Mouse (Mus musculus) CH12.LX (cell line): ENCODE results near the gene Tcam1. TPM values are rescaled to one million over a fixed set of nuclear protein-coding genes. Genes with fewer than 3 reads are reported as not detected.

Experiments used
- DNase-seq: peaks from one replicate; pipeline ENCODE4 v3.0.0-alpha.2; 2013; ENCODE audit errors: extremely low read depth
- H3K27ac ChIP-seq: 2 replicates; pipeline ENCODE4 v1.5.1; 2012; ENCODE audit warnings: low read depth, mild to moderate bottlenecking, control low read depth, moderate library complexity; ENCODE audit not compliant: insufficient read depth
- H3K27me3 ChIP-seq: replicated peaks from 2 replicates; pipeline ENCODE3; 2012; ENCODE audit warnings: inconsistent platforms
- H3K36me3 ChIP-seq, 2 experiments: replicated peaks in 1 of 2; 2 replicates each; pipeline versions ENCODE3 to v1.6.1; 2012; ENCODE audit warnings: inconsistent platforms in 1 of 2, low read length in 1 of 2, mild to moderate bottlenecking in 1 of 2, mixed read lengths in 1 of 2, moderate library complexity in 1 of 2; ENCODE audit not compliant: control insufficient read depth in 1 of 2, insufficient read depth in 1 of 2
- H3K4me1 ChIP-seq, 2 experiments: 2 replicates each; pipeline ENCODE4 v1.6.1; 2012; ENCODE audit warnings: inconsistent platforms in 1 of 2, moderate library complexity in 1 of 2; ENCODE audit not compliant: insufficient read depth in 2 of 2, control insufficient read depth in 1 of 2
- H3K4me2 ChIP-seq: 2 replicates; pipeline ENCODE4 v1.6.1; 2012; ENCODE audit warnings: low read depth, mild to moderate bottlenecking, control low read depth; ENCODE audit not compliant: poor library complexity, insufficient read depth, severe bottlenecking
- H3K4me3 ChIP-seq, 3 experiments: fragments of 150-350 bp in 1 of 3; sonication (generic) in 1 of 3; replicated peaks in 1 of 3; 2 replicates each; pipeline versions ENCODE3 to v1.5.1; 2011 to 2012; ENCODE audit warnings: low read depth in 2 of 3, low read length in 2 of 3, mild to moderate bottlenecking in 2 of 3, moderate library complexity in 2 of 3, control low read depth in 1 of 3, improper control_type of control experiment in 1 of 3, inconsistent platforms in 1 of 3, mixed read lengths in 1 of 3; ENCODE audit not compliant: poor library complexity in 1 of 3
- H3K79me2 ChIP-seq: replicated peaks from 2 replicates; pipeline ENCODE4 v1.6.1; 2012; ENCODE audit warnings: mild to moderate bottlenecking, moderate library complexity; ENCODE audit not compliant: control insufficient read depth, poor library complexity, insufficient read depth, severe bottlenecking; ENCODE audit errors: extremely low read depth
- H3K9ac ChIP-seq: 2 replicates; pipeline ENCODE4 v1.6.1; 2012; ENCODE audit warnings: low read depth, mild to moderate bottlenecking, control low read depth, moderate library complexity; ENCODE audit not compliant: insufficient read depth
- H3K9me3 ChIP-seq: replicated peaks from 2 replicates; pipeline ENCODE3; 2012; ENCODE audit warnings: low read length, inconsistent platforms, mixed read lengths
- BHLHE40 ChIP-seq: IDR thresholded peaks from 2 replicates; pipeline ENCODE4 v1.6.1; 2011; ENCODE audit warnings: mild to moderate bottlenecking, low read depth, low read length, improper control_type of control experiment
- CHD1 ChIP-seq: IDR thresholded peaks from 2 replicates; pipeline ENCODE4 v1.6.1; 2012; ENCODE audit warnings: low read depth, low read length, improper control_type of control experiment, inconsistent platforms
- CHD2 ChIP-seq: IDR thresholded peaks from 2 replicates; pipeline ENCODE4 v1.6.1; 2011; ENCODE audit warnings: low read length, improper control_type of control experiment
- CTCF ChIP-seq, 2 experiments: IDR thresholded peaks in 1 of 2; conservative IDR thresholded peaks in 1 of 2; 2 replicates each; pipeline ENCODE4 v1.5.1; 2011 to 2012; ENCODE audit warnings: low read depth in 2 of 2, low read length in 2 of 2, improper control_type of control experiment in 1 of 2, inconsistent platforms in 1 of 2, mild to moderate bottlenecking in 1 of 2, moderate library complexity in 1 of 2
- E2F4 ChIP-seq: IDR thresholded peaks from 2 replicates; pipeline ENCODE4 v1.6.1; 2011; ENCODE audit warnings: low read depth, low read length, improper control_type of control experiment; ENCODE audit not compliant: insufficient replicate concordance
- ELF1 ChIP-seq: IDR thresholded peaks from 2 replicates; pipeline ENCODE4 v1.6.1; 2014; ENCODE audit warnings: low read depth, mild to moderate bottlenecking, inconsistent platforms, low read length, improper control_type of control experiment
- EP300 ChIP-seq: IDR thresholded peaks from 2 replicates; pipeline ENCODE4 v1.6.1; 2011; ENCODE audit warnings: low read length, improper control_type of control experiment
- ETS1 ChIP-seq: conservative IDR thresholded peaks from 2 replicates; pipeline ENCODE4 v1.6.1; 2012; ENCODE audit warnings: low read depth, mild to moderate bottlenecking, inconsistent platforms, low read length, improper control_type of control experiment, moderate library complexity
- GABPA ChIP-seq: IDR thresholded peaks from 2 replicates; pipeline ENCODE4 v1.6.1; 2012; ENCODE audit warnings: low read depth, low read length, improper control_type of control experiment, inconsistent platforms; ENCODE audit not compliant: insufficient replicate concordance
- HCFC1 ChIP-seq: IDR thresholded peaks from 2 replicates; pipeline ENCODE4 v1.6.1; 2012; ENCODE audit warnings: low read depth, mild to moderate bottlenecking, inconsistent platforms, low read length, improper control_type of control experiment
- IRF4 ChIP-seq: IDR thresholded peaks from 2 replicates; pipeline ENCODE4 v1.6.1; 2014; ENCODE audit warnings: low read depth, mild to moderate bottlenecking, inconsistent platforms, low read length, improper control_type of control experiment
- JUN ChIP-seq: IDR thresholded peaks from 2 replicates; pipeline ENCODE4 v1.6.1; 2011; ENCODE audit warnings: low read depth, mild to moderate bottlenecking, low read length, improper control_type of control experiment, moderate library complexity; ENCODE audit not compliant: insufficient read depth
- JUND ChIP-seq: conservative IDR thresholded peaks from 2 replicates; pipeline ENCODE4 v1.6.1; 2011; ENCODE audit warnings: low read depth, low read length, improper control_type of control experiment
- KAT2A ChIP-seq: IDR thresholded peaks from 2 replicates; pipeline ENCODE4 v1.6.1; 2012; ENCODE audit warnings: low read length, improper control_type of control experiment, inconsistent platforms; ENCODE audit not compliant: insufficient replicate concordance
- MAFK ChIP-seq: IDR thresholded peaks from 2 replicates; pipeline ENCODE4 v1.6.1; 2011; ENCODE audit warnings: low read length, improper control_type of control experiment; ENCODE audit not compliant: insufficient replicate concordance
- MAX ChIP-seq: IDR thresholded peaks from 2 replicates; pipeline ENCODE4 v1.6.1; 2011; ENCODE audit warnings: low read length, improper control_type of control experiment
- MAZ ChIP-seq: IDR thresholded peaks from 2 replicates; pipeline ENCODE4 v1.6.1; 2012; ENCODE audit warnings: low read depth, mild to moderate bottlenecking, inconsistent platforms, low read length, improper control_type of control experiment, moderate library complexity
- MEF2A ChIP-seq: IDR thresholded peaks from 2 replicates; pipeline ENCODE4 v1.6.1; 2014; ENCODE audit warnings: low read depth, mild to moderate bottlenecking, inconsistent platforms, low read length, improper control_type of control experiment, borderline replicate concordance
- MXI1 ChIP-seq: IDR thresholded peaks from 2 replicates; pipeline ENCODE4 v1.6.1; 2011; ENCODE audit warnings: mild to moderate bottlenecking, low read depth, low read length, improper control_type of control experiment
- MYC ChIP-seq: IDR thresholded peaks from 2 replicates; pipeline ENCODE4 v1.6.1; 2011; ENCODE audit warnings: low read depth, mild to moderate bottlenecking, improper control_type of control experiment, low read length
- NELFE ChIP-seq: IDR thresholded peaks from 2 replicates; pipeline ENCODE4 v1.6.1; 2011; ENCODE audit warnings: low read depth, low read length, improper control_type of control experiment
- NRF1 ChIP-seq: IDR thresholded peaks from 2 replicates; pipeline ENCODE4 v1.6.1; 2014; ENCODE audit warnings: low read depth, mild to moderate bottlenecking, inconsistent platforms, low read length, improper control_type of control experiment, moderate library complexity
- PAX5 ChIP-seq: IDR thresholded peaks from 2 replicates; pipeline ENCODE4 v1.6.1; 2012; ENCODE audit warnings: low read length, inconsistent platforms, mixed read lengths
- POLR2A ChIP-seq: IDR thresholded peaks from 2 replicates; pipeline ENCODE4 v1.6.1; 2011; ENCODE audit warnings: low read depth, mild to moderate bottlenecking, improper control_type of control experiment, low read length
- POLR2AphosphoS2 ChIP-seq: IDR thresholded peaks from 2 replicates; pipeline ENCODE4 v1.6.1; 2011; ENCODE audit warnings: low read depth, low read length, improper control_type of control experiment
- RAD21 ChIP-seq: IDR thresholded peaks from 2 replicates; pipeline ENCODE4 v1.6.1; 2011; ENCODE audit warnings: low read depth, mild to moderate bottlenecking, low read length, improper control_type of control experiment, moderate library complexity
- RCOR1 ChIP-seq: conservative IDR thresholded peaks from 2 replicates; pipeline ENCODE4 v1.6.1; 2012; ENCODE audit warnings: low read depth, mild to moderate bottlenecking, inconsistent platforms, low read length, improper control_type of control experiment
- SIN3A ChIP-seq: IDR thresholded peaks from 2 replicates; pipeline ENCODE4 v1.6.1; 2012; ENCODE audit warnings: low read length, improper control_type of control experiment, inconsistent platforms
- SMC3 ChIP-seq: IDR thresholded peaks from 2 replicates; pipeline ENCODE4 v1.6.1; 2011; ENCODE audit warnings: low read depth, low read length, improper control_type of control experiment
- TBP ChIP-seq: conservative IDR thresholded peaks from 2 replicates; pipeline ENCODE4 v1.6.1; 2011; ENCODE audit warnings: low read depth, low read length, improper control_type of control experiment
- TCF12 ChIP-seq: IDR thresholded peaks from 2 replicates; pipeline ENCODE4 v1.6.1; 2014; ENCODE audit warnings: low read depth, mild to moderate bottlenecking, inconsistent platforms, low read length, improper control_type of control experiment
- UBTF ChIP-seq: IDR thresholded peaks from 2 replicates; pipeline ENCODE4 v1.6.1; 2012; ENCODE audit warnings: low read depth, mild to moderate bottlenecking, inconsistent platforms, low read length, improper control_type of control experiment, moderate library complexity
- USF1 ChIP-seq: IDR thresholded peaks from 2 replicates; pipeline ENCODE4 v1.6.1; 2014; ENCODE audit warnings: low read depth, mild to moderate bottlenecking, inconsistent platforms, low read length, improper control_type of control experiment
- USF2 ChIP-seq: conservative IDR thresholded peaks from 2 replicates; pipeline ENCODE4 v1.6.1; 2011; ENCODE audit warnings: low read depth, low read length, improper control_type of control experiment
- ZC3H11A ChIP-seq: IDR thresholded peaks from 2 replicates; pipeline ENCODE4 v1.6.1; 2012; ENCODE audit warnings: low read depth, mild to moderate bottlenecking, inconsistent platforms, low read length, improper control_type of control experiment
- ZKSCAN1 ChIP-seq: IDR thresholded peaks from 2 replicates; pipeline ENCODE4 v1.6.1; 2012; ENCODE audit warnings: low read depth, inconsistent platforms, low read length, improper control_type of control experiment, borderline replicate concordance
- ZMIZ1 ChIP-seq: IDR thresholded peaks from 2 replicates; pipeline ENCODE4 v1.6.1; 2012; ENCODE audit warnings: low read depth, mild to moderate bottlenecking, inconsistent platforms, low read length, improper control_type of control experiment
- ZNF384 ChIP-seq: IDR thresholded peaks from 2 replicates; pipeline ENCODE4 v1.6.1; 2012; ENCODE audit warnings: low read depth, low read length, improper control_type of control experiment, inconsistent platforms
- dilution Hi-C: fragments of 300-500 bp; cut with MboI; formaldehyde crosslinking; loops from 2 replicates; pipeline ENCODE4 v1.14.3; 2020; ENCODE audit warnings: low sequenced_read_pairs; ENCODE audit not compliant: extremely low pct_unique_long_range_greater_than_20kb, extremely low pct_ligation_motif_present
- in situ Hi-C: fragments of 300-500 bp; cut with MboI; formaldehyde crosslinking; loops from 3 replicates; pipeline ENCODE4 v1.14.3; 2019; ENCODE audit warnings: low sequenced_read_pairs, low pct_ligation_motif_present, low pct_unique_long_range_greater_than_20kb, mixed read lengths
- polyA plus RNA-seq: library from polyadenylated mRNA; unstranded; fragments of >175 nt; gene quantifications from 2 replicates; pipeline ENCODE4 v1.2.1, GENCODE M21; 2012; ENCODE audit warnings: low read depth; ENCODE audit not compliant: insufficient read length
- total RNA-seq, 2 experiments: library from RNA; depleted of rRNA; stranded (reverse); fragments of 300-350 nt in 1 of 2; fragments of >200 nt in 1 of 2; gene quantifications; 2 replicates each; pipeline ENCODE4 v1.2.3; 2012 to 2014

Tcam1 gene
- total and polyA plus RNA-seq, 3 experiments = 0.82 to 5.9 (median 0.99) TPM

DNA sequence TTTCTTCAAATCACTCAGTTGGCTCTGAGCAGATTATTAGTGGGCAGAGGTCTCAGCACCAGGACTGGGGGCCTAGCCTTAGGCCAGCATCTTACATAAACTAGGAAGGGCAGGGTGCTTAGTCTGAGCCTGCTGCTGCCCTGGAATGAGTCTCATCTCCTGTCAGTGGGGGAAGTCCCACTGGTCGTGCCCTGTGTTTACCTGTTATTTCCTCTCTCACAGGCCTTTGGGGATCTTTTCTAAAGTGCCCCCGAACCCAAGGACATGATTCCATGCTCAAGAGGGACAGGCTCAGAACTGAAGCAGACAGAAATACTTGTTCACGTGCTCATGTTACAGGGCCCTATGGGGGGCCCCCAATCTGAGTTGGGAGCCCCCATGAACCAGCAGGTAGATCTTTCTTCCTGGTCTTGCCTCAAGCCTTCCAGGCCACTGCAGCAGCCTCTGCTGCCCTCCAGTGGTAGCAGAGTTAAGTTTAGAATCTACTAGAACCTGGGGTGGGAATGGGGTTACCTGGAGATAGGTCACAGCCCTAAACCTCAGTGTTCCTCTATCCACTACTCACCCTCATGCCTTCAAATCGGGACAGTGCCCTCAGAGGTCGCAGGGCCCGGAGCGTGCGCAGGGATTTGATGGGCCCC lies 49.2 kb downstream of the Tcam1 start:
- no peaks in the 10 kb centered on the region for H3K27me3 ChIP-seq
- dilution Hi-C loops = no loop called here
- H3K36me3 ChIP-seq = peaks cover 4 to 6% of the 10 kb centered on the region in 2 experiments
- TF ChIP-seq USF1 = no peak
- no peak for TF ChIP-seq JUND
- no peak for TF ChIP-seq CHD1
- TF ChIP-seq TCF12 = 0 out of 2 replicates have a peak, but pooled peaks have one; percentile 7
- peak; percentile 48 for TF ChIP-seq SIN3A
- no peak for TF ChIP-seq ZMIZ1
- no peak for TF ChIP-seq EP300
- TF ChIP-seq POLR2AphosphoS2 = no peak
- TF ChIP-seq RCOR1 = no peak; the same call in 1 of the 2 replicates
- peak; percentile 97 for TF ChIP-seq ZC3H11A
- TF ChIP-seq MXI1 = peak; percentile 70; the same call in 1 of the 2 replicates
- TF ChIP-seq CTCF (conservative IDR thresholded peaks at IDR 0.05 in 1 of 2, IDR thresholded peaks at IDR 0.05 in 1 of 2; ENCODE audit: low read depth in 2 of 2, low read length in 2 of 2) = peak; percentile 64 to 99
- no peak for TF ChIP-seq NELFE
- TF ChIP-seq CHD2 = no peak
- 0 out of 2 replicates have a peak, but pooled peaks have one; percentile 13 for TF ChIP-seq JUN
- peak; percentile 57 for TF ChIP-seq ETS1
- peak; percentile 32 for TF ChIP-seq IRF4
- TF ChIP-seq USF2 = no peak
- 0 out of 2 replicates have a peak, but pooled peaks have one; percentile 22 for TF ChIP-seq NRF1
- no peak for TF ChIP-seq HCFC1
- no peak for TF ChIP-seq MAFK
- TF ChIP-seq UBTF = no peak
- TF ChIP-seq MAX = no peak
- TF ChIP-seq TBP = 0 out of 2 replicates have a peak, but pooled peaks have one; percentile 15
- peak; percentile 81 for TF ChIP-seq ELF1
- TF ChIP-seq KAT2A = no peak
- TF ChIP-seq MAZ = 0 out of 2 replicates have a peak, but pooled peaks have one; percentile 44
- no peak for TF ChIP-seq ZNF384
- TF ChIP-seq SMC3 = peak; percentile 99
- TF ChIP-seq E2F4 = no peak
- TF ChIP-seq PAX5 = no peak
- no peak; the same call in none of the 2 replicates for TF ChIP-seq POLR2A
- peak; percentile 41; the same call in 1 of the 2 replicates for TF ChIP-seq MEF2A
- TF ChIP-seq BHLHE40 = peak; percentile 85
- no peak for TF ChIP-seq ZKSCAN1
- TF ChIP-seq GABPA = no peak
- no peak; the same call in 1 of the 2 replicates for TF ChIP-seq MYC
- peak; percentile 99 for TF ChIP-seq RAD21
- H3K4me1 ChIP-seq = peaks cover 26 to 50% of the 10 kb centered on the region in 2 experiments
- peak overlapping the region in 1 of 3 experiments; percentile 1 for H3K4me3 ChIP-seq
- peak overlapping the region; percentile 70 for H3K4me2 ChIP-seq
- peak; percentile 91 for DNase-seq
- H3K9me3 ChIP-seq = no peaks in the 10 kb centered on the region
- peak overlapping the region; percentile 38 for H3K9ac ChIP-seq
- H3K79me2 ChIP-seq = no peaks in the 10 kb centered on the region
- in situ Hi-C loops = loop anchor here (5.0 to 10.0 kb wide), 3 partner anchors 38 to 169 kb away; no protein-coding TSS in a partner anchor
- peak overlapping the region; percentile 77 for H3K27ac ChIP-seq
